Mouse (Mus musculus): ENCODE data around the gene Nwd1. TPM values are rescaled to one million over a fixed set of nuclear protein-coding genes. Genes with fewer than 3 reads are reported as not detected.

The Nwd1 gene
- total RNA-seq, 4 experiments from 2014 or later = 0.31 to 0.79 (median 0.46) TPM

- no peak for DNase-seq (ENCODE audit: low spot score)
Observed at GRCm38 (mm10) chr8:72762306-72762705, 115.8 kb downstream of the Nwd1 start.

GRCm38 (mm10) chr8:72765696-72766095 is 119.2 kb downstream of the Nwd1 start:
- no peak for DNase-seq (ENCODE audit: low spot score)

DNA sequence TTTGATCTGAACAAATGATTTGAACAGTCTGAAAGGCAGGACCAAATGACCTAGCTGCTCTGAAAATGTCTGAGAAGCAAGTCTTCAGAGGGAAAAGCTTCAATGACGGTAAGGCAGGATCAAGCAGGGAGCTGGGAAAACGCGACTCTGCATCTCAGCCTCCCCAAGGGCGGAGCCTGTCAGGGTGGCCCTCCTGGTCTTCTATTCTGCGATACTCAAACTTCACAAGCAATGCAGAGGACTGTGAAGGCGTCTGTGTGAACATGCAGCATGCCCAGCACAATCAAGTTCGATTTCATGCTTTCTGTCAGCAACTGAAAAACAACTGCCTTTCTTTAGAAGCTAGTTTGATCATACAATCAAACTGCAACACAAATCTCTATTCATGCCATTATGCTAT is 120.3 kb downstream of the Nwd1 start:
- no peak for DNase-seq (ENCODE audit: low spot score)

Small RNA genes lying within 50 kb of the gene (microRNA-seq; reads per million reads assigned to microRNA genes)
- gene Gm26237 = not detected

Other genes starting within 250 kb of the Nwd1 start
- 10 to 100 TPM; 36.8 to 46.7 (median 38.3) TPM for gene Eps15l1, start 225.3 kb upstream of the Nwd1 start, total RNA-seq (2022)
- gene Calr3, start 202.8 kb upstream of the Nwd1 start, total RNA-seq (2022) = 10 to 100 TPM; 18.1 to 29.0 (median 23.1) TPM
- gene 1700030K09Rik, start 202.8 kb upstream of the Nwd1 start, total RNA-seq (2022) = 1 to 10 TPM; 4.8 to 5.2 (median 4.8) TPM
- gene Cherp, start 171.5 kb upstream of the Nwd1 start, total RNA-seq (2022) = 10 to 100 TPM; 34.7 to 43.9 (median 37.2) TPM
- gene Slc35e1, start 154.1 kb upstream of the Nwd1 start, total RNA-seq (2022) = 10 to 100 TPM; 77.1 to 88.7 (median 82.1) TPM
- gene Med26, start 98.4 kb upstream of the Nwd1 start, total RNA-seq (2022) = 1 to 10 TPM; 6.3 to 8.5 (median 7.6) TPM
- gene Smim7, start 75.6 kb upstream of the Nwd1 start, total RNA-seq (2022) = 100 to 1,000 TPM; 117 to 141 (median 135) TPM
- 100 to 1,000 TPM; 501 to 520 (median 513) TPM for gene Tmem38a, start 74.7 kb upstream of the Nwd1 start, total RNA-seq (2022)
- 10 to 100 TPM; 71.4 to 77.8 (median 74.3) TPM for gene Sin3b, start 76.6 kb downstream of the Nwd1 start, total RNA-seq (2022)
- gene F2rl3, start 115.2 kb downstream of the Nwd1 start, total RNA-seq (2022) = 1 to 10 TPM in 1 of 4 experiments, under 1 TPM in 3; 0.63 to 1.7 (median 0.76) TPM